Mouse (Mus musculus): Measurements from ENCODE around the gene Asf1a.
"Not testable (repeated sequence)": the region's sequence is repeated elsewhere in the genome, so short reads cannot be mapped to it uniquely, and the experiment has no call there.

Gene Asf1a

DNA sequence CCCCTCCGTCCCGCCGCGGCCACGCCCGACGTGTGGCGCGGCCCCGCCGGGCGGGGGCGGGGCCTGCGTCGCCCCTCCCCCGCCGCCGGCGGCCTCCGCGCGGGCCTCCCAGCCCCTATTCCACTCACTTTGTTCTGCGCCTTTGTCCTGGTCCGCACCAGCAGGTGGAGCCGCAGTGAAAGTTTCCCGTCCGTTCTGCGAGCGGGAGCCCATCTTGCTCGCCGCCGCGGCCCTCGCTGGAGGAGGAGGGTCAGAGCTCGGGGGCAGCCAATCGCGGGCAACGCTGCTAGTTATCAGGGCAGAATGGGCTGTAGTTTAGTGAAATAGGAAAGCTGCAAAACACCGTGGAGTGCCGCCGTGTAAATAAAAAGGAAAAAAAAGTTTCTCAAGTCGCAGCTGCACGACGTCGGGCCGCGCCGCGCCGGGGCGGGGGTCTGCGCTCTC is at the start of gene Asf1a:
Asf1a (plus strand) TSS at position 81 of the 444 bp plus-strand sequence.
- peak; percentile 96 for DNase-seq

DNA sequence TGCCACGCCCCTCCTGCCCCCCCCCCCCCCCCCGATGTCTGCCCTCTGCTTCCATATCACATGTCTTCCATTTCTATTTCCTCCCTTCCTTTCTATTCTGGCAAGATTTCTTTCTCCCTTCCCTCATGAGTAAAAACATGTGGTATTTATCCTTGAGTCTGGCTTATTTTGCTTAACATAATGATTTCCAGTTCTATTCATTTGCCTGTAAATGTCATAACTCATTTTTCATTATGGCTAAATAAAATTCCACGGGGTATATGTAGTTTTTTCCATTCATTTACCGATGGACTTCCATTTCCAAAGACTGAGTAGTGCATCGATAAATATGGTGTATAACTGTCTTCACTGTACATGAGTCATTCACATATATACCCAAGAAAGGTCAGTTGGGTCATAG is 34.6 kb upstream of the Asf1a start:
- no peak for DNase-seq

GRCm38 (mm10) chr10:53565538-53565937 is 31.0 kb upstream of the Asf1a start:
- DNase-seq = no peak

DNA sequence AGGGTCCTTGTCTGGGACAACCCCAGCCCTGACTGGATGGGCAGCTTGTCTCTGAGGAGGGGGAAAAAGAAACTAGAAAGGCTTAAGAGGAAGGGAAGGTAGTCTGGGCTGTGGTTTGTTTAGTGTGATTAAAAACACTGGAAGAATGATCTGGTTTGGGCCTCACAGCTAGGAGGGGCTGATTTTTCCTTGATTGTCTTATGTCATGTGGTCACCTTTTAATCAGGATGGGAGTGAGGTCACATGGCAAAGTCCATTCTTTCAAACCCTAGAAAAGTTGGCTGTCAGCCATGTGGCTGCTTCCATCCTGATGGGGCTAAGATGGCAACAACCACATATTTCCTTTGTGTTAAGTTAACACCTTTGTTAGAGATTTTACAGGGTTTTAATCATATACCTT is 28.0 kb upstream of the Asf1a start:
- DNase-seq = no peak

DNA sequence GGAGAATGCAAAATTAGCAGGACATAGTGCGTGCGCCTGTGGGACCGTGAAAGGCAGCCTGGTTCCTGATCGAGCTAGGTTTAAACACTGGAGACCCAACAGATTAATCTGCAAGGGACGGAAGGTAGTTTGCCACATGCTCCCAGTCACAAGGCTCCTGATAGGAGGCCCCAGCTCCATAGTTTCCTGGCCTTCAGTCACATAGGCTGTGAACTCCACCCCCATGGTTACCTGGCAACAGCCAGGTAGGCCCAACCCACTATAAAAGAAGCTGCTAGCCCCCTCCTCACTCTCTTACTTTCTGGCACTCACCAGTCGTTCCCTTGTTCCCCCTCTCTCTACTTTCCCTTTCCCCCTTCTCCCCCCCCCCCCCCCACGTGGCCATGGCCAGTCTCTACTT is 16.4 kb upstream of the Asf1a start:
- DNase-seq = no peak

- peak; percentile 38 for DNase-seq
These were observed 15.9 kb upstream of the Asf1a start for GRCm38 (mm10) chr10:53580621-53581081.

DNA sequence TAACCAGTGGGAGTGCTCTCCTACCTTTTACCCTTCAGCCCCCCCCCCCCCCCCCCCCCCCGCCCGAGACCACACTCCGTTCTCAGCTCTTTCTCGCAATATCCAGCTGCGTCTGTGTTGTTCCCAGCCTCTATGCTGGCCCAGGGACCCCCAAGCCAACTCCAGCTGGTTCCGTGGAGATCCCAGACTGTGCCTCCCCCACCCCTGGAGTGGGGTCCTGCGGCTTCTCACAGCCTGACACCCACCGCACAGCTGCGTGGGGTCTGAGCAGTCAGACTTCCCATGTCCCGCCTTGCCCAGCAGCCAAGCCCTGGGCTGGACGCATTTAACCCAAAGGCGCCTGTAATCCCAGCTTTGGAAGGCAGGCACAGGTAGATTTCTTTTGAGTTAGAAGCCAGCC is 15.5 kb upstream of the Asf1a start:
- DNase-seq = peak; percentile 9

DNA sequence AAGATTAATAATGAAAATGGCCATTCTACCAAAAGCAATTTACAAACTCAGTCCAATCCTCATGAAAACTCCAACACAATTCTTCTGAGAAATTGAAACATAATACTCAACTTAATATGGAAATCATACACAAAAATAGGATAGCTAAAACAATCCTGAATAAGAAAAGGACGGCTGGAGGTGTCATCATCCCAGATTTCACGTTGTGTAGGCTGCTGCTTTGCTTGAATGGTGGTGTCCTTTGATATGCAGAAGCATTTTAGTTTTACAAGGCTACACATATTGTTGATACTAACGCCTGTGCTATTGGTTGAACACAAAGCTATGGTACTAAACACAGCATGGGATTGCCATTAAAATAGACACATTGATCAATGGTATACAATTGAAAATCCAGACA is 10.8 kb upstream of the Asf1a start:
- DNase-seq = no peak

- peak; percentile 80 for DNase-seq
These were observed 547 bp upstream of the Asf1a start for GRCm38 (mm10) chr10:53595744-53596676.

DNA sequence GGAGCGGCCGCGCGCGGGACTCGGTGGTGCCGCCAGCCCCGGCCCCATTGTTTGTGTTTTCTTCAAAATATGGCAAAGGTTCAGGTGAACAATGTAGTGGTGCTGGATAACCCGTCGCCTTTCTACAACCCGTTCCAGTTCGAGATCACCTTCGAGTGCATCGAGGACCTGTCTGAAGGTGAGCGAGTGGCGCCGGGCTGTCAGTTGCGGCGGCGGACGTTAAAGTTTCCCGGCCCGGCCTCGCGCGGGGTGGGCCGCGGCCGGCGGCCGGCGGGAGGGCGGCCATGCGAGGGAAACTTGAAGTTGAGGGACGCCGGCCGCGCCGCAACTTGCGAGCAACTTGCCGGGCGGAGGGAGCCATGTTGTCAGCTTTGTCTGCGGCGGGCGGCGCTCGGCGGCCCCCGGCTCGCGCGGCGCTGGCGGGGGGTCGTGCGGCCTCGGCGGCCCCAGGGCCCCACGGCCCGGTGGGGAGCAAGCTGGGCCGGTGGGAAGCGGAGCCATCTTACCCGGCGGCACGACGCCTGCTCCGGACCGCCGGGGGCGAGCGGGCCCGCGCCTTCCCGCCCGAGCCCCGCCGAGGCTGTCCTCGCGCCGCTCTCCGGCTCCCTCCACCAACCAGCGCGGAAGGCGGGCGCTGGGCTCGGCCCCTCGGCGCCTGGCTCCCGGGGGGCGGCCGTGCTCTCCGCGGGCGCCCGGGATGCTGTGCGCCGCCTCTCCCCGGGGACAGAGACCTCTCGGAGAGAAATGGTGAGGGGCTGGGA is 744 bp downstream of the Asf1a start:
- no peak for DNase-seq

DNA sequence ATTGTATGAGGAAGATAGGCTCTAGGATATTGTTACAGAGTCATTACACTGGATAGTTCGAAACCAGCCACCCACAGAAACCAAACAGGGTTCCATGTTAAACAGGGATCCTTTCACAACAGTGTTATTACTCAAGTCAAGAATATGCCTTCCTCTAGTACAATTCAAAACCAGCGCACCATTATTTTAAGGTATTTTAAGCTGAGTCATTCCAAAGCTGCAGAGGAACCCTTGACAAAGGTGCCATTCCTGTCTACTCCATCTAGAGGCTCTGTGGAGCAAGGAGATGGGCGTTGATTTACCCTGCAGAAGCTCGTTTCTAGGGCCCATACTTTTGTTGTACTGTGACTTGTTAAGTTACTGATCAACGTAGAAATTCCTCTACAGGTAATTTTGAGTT is 2.3 kb downstream of the Asf1a start:
- DNase-seq = no peak

DNA sequence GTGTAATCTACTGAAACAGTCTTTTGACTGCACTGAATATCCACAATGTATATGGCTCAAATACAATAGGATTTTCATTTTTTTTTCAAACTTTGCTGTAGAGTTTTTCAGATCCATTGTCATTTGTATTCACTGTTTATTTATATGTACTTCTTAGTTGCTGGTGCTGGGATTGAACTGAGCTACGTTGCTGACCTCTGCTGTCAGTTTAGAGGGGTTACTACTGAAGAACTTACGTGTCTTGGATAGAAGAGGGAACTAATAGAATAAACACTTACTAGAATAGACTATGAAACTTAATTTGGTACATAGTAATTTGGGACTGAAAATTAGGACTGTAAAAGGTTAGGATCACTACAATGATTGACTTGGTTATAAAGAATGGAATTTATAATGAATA is 8.8 kb downstream of the Asf1a start:
- DNase-seq = no peak

- DNase-seq = no peak
These were observed 11.7 kb downstream of the Asf1a start for GRCm38 (mm10) chr10:53608274-53608673.

GRCm38 (mm10) chr10:53612172-53612571 is 15.6 kb downstream of the Asf1a start:
- peak; percentile 68 for DNase-seq

DNA sequence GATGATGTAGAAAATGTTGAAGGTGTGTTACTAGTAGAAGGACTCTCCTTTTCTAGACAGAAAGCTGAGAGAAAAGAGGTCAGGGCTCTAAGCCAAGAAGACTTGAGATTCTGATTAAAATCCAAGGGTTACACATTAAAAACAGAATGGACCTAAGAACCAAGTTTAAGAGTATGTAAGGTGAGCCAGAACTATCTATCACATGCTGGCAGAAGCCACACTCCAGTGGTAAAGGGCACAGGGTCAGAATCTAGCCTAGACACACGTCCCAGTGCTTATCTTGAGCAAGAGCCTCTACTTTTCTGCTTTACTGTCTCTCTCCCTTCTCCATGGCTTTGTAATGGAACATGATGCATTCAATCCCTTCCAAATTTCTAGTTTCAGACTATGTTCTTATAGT is 17.4 kb downstream of the Asf1a start:
- DNase-seq = no peak

GRCm38 (mm10) chr10:53615850-53616616 is 19.5 kb downstream of the Asf1a start:
- DNase-seq = no peak

DNA sequence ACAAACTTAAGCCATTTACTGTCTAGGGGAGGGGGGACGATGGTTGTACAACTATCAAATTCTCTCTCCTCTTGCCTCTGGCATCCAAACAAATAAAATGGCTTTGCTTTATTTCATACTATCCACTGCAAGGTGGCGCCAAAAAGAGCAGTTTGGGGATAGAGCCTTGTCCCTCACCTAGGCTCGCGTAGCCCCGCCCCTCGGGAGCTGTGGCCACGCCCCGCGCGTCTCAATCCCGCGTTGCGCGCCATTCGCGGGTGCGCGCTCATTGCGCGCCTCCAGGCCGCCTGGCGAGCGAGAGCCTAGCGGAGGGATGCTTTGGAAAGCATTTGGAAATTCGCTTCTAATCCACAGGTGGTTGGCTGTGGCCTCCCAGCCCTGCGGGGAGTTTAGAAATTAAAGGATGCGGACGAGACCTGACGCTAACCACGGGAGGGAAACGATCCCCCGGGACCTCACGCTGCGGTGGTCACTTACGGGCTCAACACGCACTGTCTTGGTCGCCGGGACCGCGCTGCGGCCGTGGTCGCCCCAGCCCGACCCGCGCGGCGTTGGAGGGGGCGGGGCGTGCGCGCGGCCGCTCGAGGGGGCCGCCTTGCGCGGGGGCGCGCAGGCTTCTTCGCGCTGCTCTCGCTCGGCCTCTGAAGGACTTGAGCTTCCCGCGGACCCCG is 32.8 kb downstream of the Asf1a start:
- peak; percentile 98 for DNase-seq

- peak; percentile 97 for DNase-seq
These were observed 33.3 kb downstream of the Asf1a start for GRCm38 (mm10) chr10:53629918-53630250.

DNA sequence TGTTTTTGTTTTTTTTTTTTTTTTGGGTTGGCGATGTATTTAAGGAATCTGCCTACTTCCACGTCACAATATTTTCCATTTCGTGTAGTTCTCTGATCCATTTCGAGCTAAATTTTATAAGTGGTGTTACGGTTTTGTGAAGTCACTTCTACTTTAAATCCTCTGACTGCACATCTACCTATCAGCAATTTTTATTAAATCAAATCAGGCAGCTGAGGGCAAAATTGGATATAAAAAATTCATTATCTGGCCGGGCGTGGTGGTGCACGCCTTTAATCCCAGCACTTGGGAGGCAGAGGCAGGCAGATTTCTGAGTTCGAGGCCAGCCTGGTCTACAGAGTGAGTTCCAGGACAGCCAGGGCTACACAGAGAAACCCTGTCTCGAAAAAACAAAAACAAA is 33.8 kb downstream of the Asf1a start, which contains the start of gene Mcm9:
Mcm9 (minus strand) TSS at position 101 of the 400 bp plus-strand sequence.
- DNase-seq = not testable (repeated sequence)

DNA sequence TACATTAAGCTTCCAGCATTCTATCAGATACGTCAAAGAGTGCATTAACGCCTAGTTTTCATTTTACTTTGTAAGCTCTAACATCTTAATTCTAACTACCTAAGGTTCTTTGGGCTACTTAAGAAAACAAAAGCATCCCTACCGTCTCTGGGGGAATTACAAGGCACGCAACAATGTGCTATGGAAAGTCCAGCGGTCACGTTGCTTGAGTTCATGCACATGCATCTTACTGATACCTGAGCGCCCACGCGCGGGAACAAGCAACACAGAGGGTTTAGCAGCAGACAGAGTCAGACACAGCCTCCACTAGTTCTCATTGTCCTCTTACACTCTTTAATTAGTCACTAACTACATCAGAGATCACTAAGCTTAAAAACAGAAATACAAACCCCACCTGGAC is 37.6 kb downstream of the Asf1a start:
- no peak for DNase-seq

GRCm38 (mm10) chr10:53635246-53635971 is 38.9 kb downstream of the Asf1a start:
- no peak for DNase-seq

GRCm38 (mm10) chr10:53641507-53641906 is 45.0 kb downstream of the Asf1a start:
- DNase-seq = no peak
